Mouse (Mus musculus) spleen, adult 2 months (tissue): Measurements from ENCODE around the gene Fbxl5. TPM values are rescaled to one million over a fixed set of nuclear protein-coding genes. Genes with fewer than 3 reads are reported as not detected.

Source experiments
- DNase-seq, 2 experiments: peaks; one replicate each; pipeline versions ENCODE4 v3.0.0 to v3.0.0-alpha.2; 2012 to 2021; ENCODE audit warnings: low spot score in 2 of 2, low read depth in 1 of 2
- H3K27ac ChIP-seq: fragments of 200-500 bp; 2 replicates; pipeline ENCODE4 v1.5.1; 2012; ENCODE audit warnings: low read length, inconsistent platforms; ENCODE audit not compliant: insufficient read depth
- H3K27me3 ChIP-seq: fragments of 200-500 bp; 2 replicates; pipeline ENCODE4 v1.6.1; 2012; ENCODE audit warnings: mild to moderate bottlenecking, moderate library complexity, low read length, inconsistent platforms; ENCODE audit not compliant: control insufficient read depth, insufficient read depth
- H3K36me3 ChIP-seq: fragments of 200-500 bp; 2 replicates; pipeline ENCODE4 v1.6.1; 2012; ENCODE audit warnings: mild to moderate bottlenecking, low read length, inconsistent platforms; ENCODE audit not compliant: control insufficient read depth, insufficient read depth
- H3K4me1 ChIP-seq: fragments of 200-500 bp; 2 replicates; pipeline ENCODE4 v1.6.1; 2011; ENCODE audit warnings: inconsistent platforms; ENCODE audit not compliant: control insufficient read depth, insufficient read depth, insufficient read length
- H3K4me3 ChIP-seq: fragments of 200-500 bp; 2 replicates; pipeline ENCODE4 v1.5.1; 2011; ENCODE audit warnings: mild to moderate bottlenecking, inconsistent platforms; ENCODE audit not compliant: insufficient read depth, insufficient read length; ENCODE audit errors: extremely low read depth
- CTCF ChIP-seq: fragments of 200-500 bp; IDR thresholded peaks from 2 replicates; pipeline ENCODE4 v1.5.1; 2011; ENCODE audit warnings: mild to moderate bottlenecking, inconsistent platforms; ENCODE audit not compliant: insufficient read depth, insufficient read length, insufficient replicate concordance; ENCODE audit errors: extremely low read depth
- POLR2A ChIP-seq: fragments of 200-500 bp; IDR thresholded peaks from 2 replicates; pipeline ENCODE4 v1.6.1; 2011; ENCODE audit warnings: low read depth, low read length, inconsistent platforms
- WGBS: fragments of 180-500 bp; shearing (Covaris S2); methylation state at CpG from one replicate; pipeline ENCODE4 v1.1.7; 2018; 5-methylcytosine and 5-hydroxymethylcytosine counted together
- polyA plus RNA-seq: library from polyadenylated mRNA; depleted of rRNA; stranded (reverse); fragments of >200 nt; gene quantifications from 2 replicates; pipeline ENCODE4 v1.2.3, GENCODE M21; 2012

Fbxl5 gene
- polyA plus RNA-seq, 1 experiment, result 13.9 TPM

DNA sequence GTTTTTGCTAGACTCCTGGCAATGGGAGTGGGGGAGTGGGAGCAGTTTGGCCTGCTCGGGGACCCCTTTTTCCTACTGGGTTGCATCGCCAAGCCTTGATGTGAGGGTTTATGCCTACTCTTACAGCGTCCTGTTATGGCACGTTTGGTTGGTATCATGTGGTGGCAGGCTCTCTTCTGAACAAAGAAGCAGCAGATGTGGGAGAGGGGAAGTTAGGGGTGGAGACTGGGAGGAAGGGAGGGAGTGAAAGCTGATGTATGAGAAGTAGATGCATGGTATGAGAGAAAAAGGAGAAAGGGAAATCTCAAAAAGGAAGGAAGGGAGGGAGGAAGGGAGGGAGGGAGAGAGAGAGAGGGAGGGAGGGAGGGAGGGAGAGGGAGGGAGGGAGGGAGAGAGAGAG lies 14.5 kb downstream of the Fbxl5 start:
- H3K36me3 ChIP-seq, result no peaks in the 10 kb centered on the region
- no peak overlapping the region for H3K27ac ChIP-seq
- TF ChIP-seq POLR2A, result no peak
- TF ChIP-seq CTCF, result no peak
- no peaks in the 10 kb centered on the region for H3K27me3 ChIP-seq
- WGBS, result 41% methylated on average over 4 of the region's 4 CpGs
- no peak for DNase-seq
- no peak overlapping the region for H3K4me3 ChIP-seq
- peaks cover 4% of the 10 kb centered on the region; the same call in 1 of the 2 replicates for H3K4me1 ChIP-seq

DNA sequence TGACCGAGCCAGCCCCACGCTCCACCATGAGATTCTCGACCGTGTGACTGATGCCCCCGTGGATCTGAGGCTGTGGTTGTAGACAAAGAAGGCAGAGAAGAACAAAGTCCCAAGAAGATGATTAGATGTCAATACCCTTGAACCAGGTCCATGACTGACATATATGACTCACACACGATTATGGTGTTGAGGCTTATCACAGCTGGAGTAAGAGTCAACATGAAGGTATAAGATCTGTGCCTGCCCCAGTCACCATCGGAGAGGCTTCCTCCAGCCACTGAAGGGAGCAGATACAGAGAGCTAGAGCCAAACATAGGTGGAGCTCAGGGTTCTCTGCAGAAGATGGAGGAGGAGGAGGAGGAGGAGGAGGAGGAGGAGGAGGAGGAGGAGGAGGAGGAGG lies 15.1 kb downstream of the Fbxl5 start:
- H3K36me3 ChIP-seq, result no peaks in the 10 kb centered on the region
- 91% methylated on average over 7 of the region's 7 CpGs for WGBS
- no peak for DNase-seq
- H3K27me3 ChIP-seq, result no peaks in the 10 kb centered on the region
- TF ChIP-seq POLR2A (no peak), CTCF (no peak)
- no peak overlapping the region for H3K27ac ChIP-seq
- peaks cover 4% of the 10 kb centered on the region; the same call in 1 of the 2 replicates for H3K4me1 ChIP-seq
- H3K4me3 ChIP-seq, result no peak overlapping the region

DNA sequence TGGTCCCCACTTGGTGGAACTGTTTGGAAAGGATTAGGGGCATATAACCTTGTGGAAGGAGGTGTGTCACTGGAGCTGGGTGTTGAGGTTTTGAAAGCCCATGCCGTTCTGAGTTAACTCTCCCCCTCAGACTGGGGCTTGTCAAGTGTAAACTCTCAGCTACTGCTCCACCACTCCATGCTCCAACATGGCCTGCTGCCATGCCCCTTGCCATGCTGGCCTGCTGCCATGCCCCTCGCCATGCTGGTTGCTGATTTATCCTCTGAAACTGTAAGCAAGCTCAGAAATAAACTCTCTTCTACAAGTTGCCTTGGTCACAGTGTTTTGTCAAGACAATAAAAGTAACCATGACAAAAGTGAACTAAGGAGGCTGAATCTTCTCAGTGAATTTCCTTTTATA lies 16.0 kb downstream of the Fbxl5 start:
- Histone ChIP-seq H3K4me3 (no peak overlapping the region), H3K27me3 (no peaks in the 10 kb centered on the region), H3K27ac (no peak overlapping the region), H3K4me1 (peaks cover 4% of the 10 kb centered on the region; the same call in 1 of the 2 replicates), H3K36me3 (no peaks in the 10 kb centered on the region)
- WGBS, result 92% methylated on average over 2 of the region's 2 CpGs
- no peak for TF ChIP-seq POLR2A
- no peak for TF ChIP-seq CTCF
- no peak for DNase-seq

DNA sequence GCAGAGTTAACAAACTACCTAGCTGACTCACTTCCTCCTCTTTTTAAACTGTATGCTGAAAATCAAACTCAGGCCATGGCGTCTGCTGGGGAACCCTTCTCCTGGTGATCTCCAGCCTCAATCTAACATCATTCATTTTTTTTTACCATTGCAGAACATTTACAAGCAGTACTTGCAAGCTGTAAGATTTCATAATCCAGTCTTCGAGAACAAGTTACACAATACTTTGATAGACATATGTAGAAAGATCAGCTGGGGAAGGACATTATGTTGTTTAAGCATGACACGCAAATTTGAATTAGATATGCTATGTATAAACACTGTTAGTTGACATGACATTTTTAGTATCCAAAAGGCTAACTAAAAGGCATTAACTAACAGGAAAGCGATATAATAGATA lies 19.6 kb downstream of the Fbxl5 start:
- 82% methylated on average over 4 of the region's 4 CpGs for WGBS
- Histone ChIP-seq H3K4me1 (no peaks in the 10 kb centered on the region), H3K4me3 (no peak overlapping the region), H3K27ac (no peak overlapping the region), H3K27me3 (no peaks in the 10 kb centered on the region), H3K36me3 (no peaks in the 10 kb centered on the region)
- DNase-seq, result no peak
- TF ChIP-seq POLR2A, result no peak
- TF ChIP-seq CTCF, result no peak

DNA sequence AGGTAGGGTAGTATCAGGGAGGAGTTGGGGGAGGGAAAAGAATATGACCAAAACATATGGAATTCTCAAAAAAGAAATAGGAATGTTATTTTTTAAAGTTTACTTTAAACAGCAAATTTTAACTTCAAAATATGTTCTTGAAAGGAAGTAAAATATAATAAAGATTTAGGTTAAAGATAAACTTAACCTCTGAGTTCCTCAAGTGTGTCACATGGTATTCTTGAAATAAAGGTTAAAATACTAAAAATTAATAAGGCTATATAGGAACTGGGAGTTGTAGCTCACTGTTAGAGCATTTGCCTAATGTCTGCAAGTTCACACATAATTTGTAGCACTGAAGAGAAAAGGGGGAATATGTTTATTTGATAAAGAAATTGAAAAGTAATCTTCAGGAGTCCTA lies 20.2 kb downstream of the Fbxl5 start:
- no peaks in the 10 kb centered on the region for H3K4me1 ChIP-seq
- H3K27me3 ChIP-seq, result no peaks in the 10 kb centered on the region
- no peaks in the 10 kb centered on the region for H3K36me3 ChIP-seq
- no peak for DNase-seq
- H3K27ac ChIP-seq, result no peak overlapping the region
- H3K4me3 ChIP-seq, result no peak overlapping the region
- no peak for TF ChIP-seq POLR2A
- no peak for TF ChIP-seq CTCF

DNA sequence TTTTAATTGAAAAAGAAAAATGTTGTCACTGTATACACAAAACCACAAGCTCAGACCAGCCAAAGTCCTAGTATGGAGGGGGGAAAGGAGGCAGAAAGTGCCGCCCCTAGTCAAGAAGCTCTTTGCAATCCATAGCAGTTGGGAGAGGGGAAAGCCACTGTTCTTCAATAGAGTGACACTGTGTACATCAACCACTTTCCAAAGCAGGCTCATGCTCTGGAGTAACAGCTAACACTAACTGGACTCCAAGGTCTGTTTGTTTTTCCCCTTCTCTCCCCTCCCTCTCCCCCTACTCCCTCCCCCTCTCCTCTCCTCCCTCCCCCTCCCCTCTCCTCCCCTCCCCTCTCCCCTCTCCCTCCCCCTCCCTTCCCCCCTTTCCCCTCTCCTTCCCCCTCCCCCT lies 20.7 kb downstream of the Fbxl5 start:
- Histone ChIP-seq H3K4me3 (no peak overlapping the region), H3K4me1 (no peaks in the 10 kb centered on the region), H3K36me3 (no peaks in the 10 kb centered on the region), H3K27ac (no peak overlapping the region), H3K27me3 (no peaks in the 10 kb centered on the region)
- DNase-seq, result no peak
- 80% methylated on average over 1 of the region's 1 CpGs for WGBS
- TF ChIP-seq POLR2A (no peak), CTCF (no peak)

DNA sequence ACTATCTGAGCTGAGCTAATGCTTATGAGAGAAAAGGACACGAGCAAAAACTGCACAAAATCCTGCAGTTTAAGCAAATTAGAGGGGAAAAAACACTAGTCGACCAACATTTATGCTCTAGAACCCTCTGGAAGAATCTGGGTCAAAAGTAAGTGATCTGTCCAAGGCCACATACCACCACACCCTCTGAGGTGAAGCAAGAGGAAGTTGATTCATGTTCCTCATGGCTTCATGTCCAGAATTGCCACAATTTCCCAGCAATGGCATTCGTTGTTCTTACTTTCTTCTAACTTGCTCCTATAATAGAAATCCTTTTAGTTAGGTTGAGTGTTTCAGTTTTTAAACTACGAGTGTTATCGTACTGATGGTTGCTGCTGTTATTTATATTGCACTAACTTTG lies 21.9 kb downstream of the Fbxl5 start:
- WGBS, result 73% methylated on average over 5 of the region's 5 CpGs
- no peaks in the 10 kb centered on the region for H3K4me1 ChIP-seq
- no peaks in the 10 kb centered on the region for H3K36me3 ChIP-seq
- no peaks in the 10 kb centered on the region for H3K27me3 ChIP-seq
- H3K27ac ChIP-seq, result no peak overlapping the region
- no peak overlapping the region for H3K4me3 ChIP-seq
- TF ChIP-seq POLR2A (no peak), CTCF (no peak)
- DNase-seq, result no peak

DNA sequence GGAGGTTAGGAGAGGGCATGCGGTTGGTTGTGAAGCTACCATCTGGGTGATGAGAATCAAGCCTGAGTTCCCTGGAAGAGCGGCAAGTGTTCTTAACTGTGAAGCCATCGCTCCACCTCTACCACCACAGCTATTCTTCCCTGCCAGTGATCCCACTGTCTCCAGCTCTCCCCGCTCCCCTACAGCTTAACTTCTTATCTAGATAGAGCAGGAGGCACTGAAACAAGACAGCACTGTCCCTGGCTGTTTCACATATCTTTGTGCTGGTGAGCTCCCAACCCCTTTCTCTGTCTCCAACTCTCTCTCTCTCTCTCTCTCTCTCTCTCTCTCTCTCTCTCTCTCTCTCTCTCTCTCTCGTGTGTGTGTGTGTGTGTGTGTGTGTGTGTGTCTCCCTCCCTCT lies 29.1 kb downstream of the Fbxl5 start:
- Histone ChIP-seq H3K27me3 (no peaks in the 10 kb centered on the region), H3K4me1 (no peaks in the 10 kb centered on the region), H3K36me3 (no peaks in the 10 kb centered on the region), H3K4me3 (no peak overlapping the region), H3K27ac (no peak overlapping the region)
- DNase-seq, result no peak
- WGBS, result 72% methylated on average over 5 of the region's 5 CpGs
- TF ChIP-seq CTCF (no peak), POLR2A (no peak)
